Mouse (Mus musculus) embryonic fibroblast, embryonic 13.5 days (primary cell): ENCODE results near the gene Cyp4a31.

Experiments
- CTCF ChIP-seq: IDR thresholded peaks from 2 replicates; pipeline ENCODE4 v1.5.1; 2011; ENCODE audit warnings: mild to moderate bottlenecking, control low read depth, low read length, moderate library complexity, borderline replicate concordance; ENCODE audit not compliant: insufficient read depth
- POLR2A ChIP-seq: IDR thresholded peaks from 2 replicates; pipeline ENCODE4 v1.6.1; 2011; ENCODE audit warnings: low read depth, mild to moderate bottlenecking, control low read depth, low read length, moderate library complexity

DNA sequence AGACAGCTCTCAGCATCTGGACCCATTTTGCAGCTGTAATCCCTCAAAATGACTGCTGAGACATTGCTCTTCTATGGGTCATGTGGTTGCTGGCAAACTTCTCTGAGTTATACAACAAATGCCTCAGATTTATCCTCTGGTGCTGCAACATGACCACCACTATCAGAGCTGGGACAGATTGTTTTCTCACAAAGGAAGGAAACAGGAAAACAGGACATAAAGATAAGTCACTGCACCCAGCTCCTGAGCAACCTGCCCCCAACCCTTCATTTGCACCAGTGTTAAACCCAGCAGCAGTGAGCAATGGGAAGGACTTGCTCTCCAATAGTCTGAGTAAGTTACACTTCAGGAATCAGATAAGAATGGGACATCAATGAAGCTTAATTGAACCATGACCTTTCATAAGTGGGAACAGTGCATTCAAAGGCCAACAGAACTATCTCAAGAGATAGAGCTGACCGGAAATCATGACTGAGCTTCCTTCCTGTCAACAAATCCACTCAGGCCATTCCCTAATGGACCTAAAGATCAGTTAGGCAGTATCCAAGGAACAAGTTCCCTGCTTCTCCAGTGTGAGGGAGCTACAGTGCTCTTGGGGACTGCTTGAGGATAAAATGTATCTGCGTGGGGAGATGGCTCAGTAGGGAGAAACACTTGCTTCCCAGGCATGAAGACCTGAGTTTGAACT lies 17.2 kb upstream of the Cyp4a31 start:
- TF ChIP-seq CTCF = no peak
- no peak for TF ChIP-seq POLR2A
